Mouse (Mus musculus) cortical plate, adult 2 months (tissue): ENCODE measurements around the gene Birc3.

Experiments
- CTCF ChIP-seq: fragments of 200-500 bp; IDR thresholded peaks from 2 replicates; pipeline ENCODE4 v1.5.1; 2011; ENCODE audit warnings: mild to moderate bottlenecking, control low read depth, low read length; ENCODE audit not compliant: insufficient read depth; ENCODE audit errors: extremely low read depth
- POLR2A ChIP-seq: fragments of 200-500 bp; IDR thresholded peaks from 2 replicates; pipeline ENCODE4 v1.6.1; 2011; ENCODE audit warnings: mild to moderate bottlenecking, low read length, control low read depth; ENCODE audit not compliant: insufficient read depth; ENCODE audit errors: extremely low read depth

DNA sequence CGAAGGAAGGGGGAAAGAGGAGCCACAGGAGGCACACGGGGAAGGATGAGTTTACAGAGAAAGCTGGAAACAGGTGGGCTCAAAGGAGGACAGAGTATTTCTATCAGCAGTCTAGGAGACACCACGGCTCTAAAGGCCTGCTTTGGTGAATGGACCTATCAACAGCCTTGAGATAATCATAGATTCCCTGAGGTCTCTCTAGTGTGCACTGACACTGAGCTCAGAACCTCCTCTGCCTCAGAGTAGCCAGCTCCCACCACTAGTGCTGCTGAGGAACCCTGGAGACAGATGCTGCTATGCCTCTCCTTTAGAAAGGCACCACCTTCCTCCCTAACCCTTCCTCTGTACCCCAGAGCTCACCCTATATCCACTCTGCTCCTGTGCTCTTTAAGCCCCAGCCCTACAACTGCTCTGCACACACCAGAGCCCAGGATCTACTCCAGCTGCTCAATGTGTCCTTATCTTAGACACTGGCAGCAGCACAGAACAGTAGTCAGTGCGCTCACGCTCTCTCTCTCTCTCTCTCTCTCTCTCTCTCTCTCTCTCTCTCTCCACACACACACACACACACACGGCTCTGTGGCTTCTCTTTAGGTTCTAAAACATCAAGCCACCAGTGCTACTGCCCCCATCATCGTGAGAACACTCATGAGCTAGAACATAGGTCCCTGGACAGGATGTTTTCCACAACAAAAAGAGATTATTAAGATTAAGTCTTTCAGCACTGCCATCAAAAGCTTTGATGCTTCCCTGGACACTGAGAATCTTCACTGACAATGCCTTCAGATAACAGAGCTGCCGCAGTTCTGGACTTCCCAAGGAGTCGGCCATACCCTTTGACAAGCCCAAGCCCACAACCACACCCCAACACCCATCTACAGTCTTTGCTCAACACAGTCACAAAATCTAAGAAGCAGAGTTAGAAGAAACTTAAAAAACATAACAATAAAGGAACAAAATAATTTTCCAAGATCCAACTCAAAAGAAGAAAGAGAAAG lies 43.2 kb downstream of the Birc3 start:
- TF ChIP-seq CTCF (no peak), POLR2A (no peak)
